Mouse (Mus musculus): ENCODE data around the gene Cacul1.

Cacul1 gene

DNA sequence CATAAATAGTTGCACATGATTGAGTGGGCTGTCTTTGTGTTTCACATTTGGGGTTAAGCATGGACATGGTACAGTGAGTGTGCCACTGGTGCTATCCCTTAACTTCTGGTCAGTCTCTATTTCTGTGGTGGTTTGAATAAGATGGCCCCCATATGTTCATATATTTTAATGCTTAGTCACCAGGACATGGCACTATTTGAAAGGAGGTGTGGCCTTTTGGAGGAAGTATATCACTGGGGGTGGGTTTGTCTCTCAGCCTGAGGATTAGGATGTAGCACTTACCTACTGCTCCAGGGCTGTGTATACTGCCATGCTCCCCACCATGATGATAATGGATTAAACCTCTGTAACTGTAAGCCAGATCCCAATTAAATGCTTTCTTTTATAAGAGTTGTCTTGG lies 95.6 kb downstream of the Cacul1 start:
- TF ChIP-seq NANOG (IDR thresholded peaks at IDR 0.05; ENCODE audit: borderline replicate concordance, low read length) = no peak
- TF ChIP-seq POU5F1 (IDR thresholded peaks at IDR 0.05; ENCODE audit: borderline replicate concordance, low read length) = no peak
- no peak for TF ChIP-seq CTCF (conservative IDR thresholded peaks at IDR 0.05; ENCODE audit: low read length)
- H3K27me3 ChIP-seq (ENCODE audit: insufficient read depth, low read length) = no peaks in the 10 kb centered on the region
- H3K4me1 ChIP-seq (replicated peaks; ENCODE audit: low read depth, low read length) = no peaks in the 10 kb centered on the region
- H3K9me3 ChIP-seq (ENCODE audit: low read length) = no peaks in the 10 kb centered on the region
- no peaks in the 10 kb centered on the region for H3K36me3 ChIP-seq (ENCODE audit: insufficient read depth, low read length)
- H3K4me3 ChIP-seq (replicated peaks; ENCODE audit: low read length) = no peak overlapping the region

DNA sequence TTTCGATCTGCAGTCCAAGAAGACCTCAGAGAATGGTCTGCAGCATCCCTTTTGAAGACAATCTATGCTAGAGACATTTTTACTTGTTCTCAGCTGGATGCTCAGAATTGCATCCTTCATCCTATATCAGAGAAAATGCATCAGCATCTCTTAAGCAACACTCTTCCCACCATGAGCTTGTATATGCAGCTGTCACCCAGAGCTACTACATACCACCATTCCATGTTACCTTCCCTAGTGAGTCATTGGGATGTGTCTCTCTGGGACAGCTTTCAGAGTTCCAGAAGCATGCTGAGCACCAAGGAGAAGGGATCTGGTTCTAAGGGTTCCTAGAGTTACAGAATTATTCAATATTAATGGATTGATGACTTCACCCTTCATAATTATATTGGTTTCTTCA lies 102.0 kb downstream of the Cacul1 start:
- TF ChIP-seq NANOG (IDR thresholded peaks at IDR 0.05; ENCODE audit: borderline replicate concordance, low read length) (no peak), POU5F1 (IDR thresholded peaks at IDR 0.05; ENCODE audit: borderline replicate concordance, low read length) (no peak), CTCF (conservative IDR thresholded peaks at IDR 0.05; ENCODE audit: low read length) (no peak)
- H3K36me3 ChIP-seq (ENCODE audit: insufficient read depth, low read length) = no peaks in the 10 kb centered on the region
- no peaks in the 10 kb centered on the region for H3K4me1 ChIP-seq (replicated peaks; ENCODE audit: low read depth, low read length)
- no peaks in the 10 kb centered on the region for H3K27me3 ChIP-seq (ENCODE audit: insufficient read depth, low read length)
- no peaks in the 10 kb centered on the region for H3K9me3 ChIP-seq (ENCODE audit: low read length)
- no peak overlapping the region for H3K4me3 ChIP-seq (replicated peaks; ENCODE audit: low read length)

DNA sequence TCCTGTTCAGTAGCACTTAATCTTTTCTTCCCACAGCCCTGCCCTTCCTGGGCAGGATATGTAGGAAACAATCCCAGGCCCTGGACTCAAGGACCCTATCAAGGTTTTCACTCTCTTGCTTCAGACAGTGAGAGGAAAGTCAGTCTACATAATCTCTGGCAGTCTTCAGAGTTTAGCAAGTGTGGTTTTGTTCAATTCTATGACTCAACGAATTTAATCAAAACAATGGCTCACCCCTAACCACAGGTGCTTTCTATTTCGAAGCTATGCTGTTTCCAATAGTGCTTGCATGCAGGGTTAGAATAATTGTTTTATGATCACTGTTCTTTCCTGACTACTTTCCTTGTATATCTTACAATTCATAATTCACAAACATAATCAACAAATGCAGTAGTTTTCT lies 103.0 kb downstream of the Cacul1 start:
- Histone ChIP-seq H3K4me1 (replicated peaks; ENCODE audit: low read depth, low read length) (no peaks in the 10 kb centered on the region), H3K27me3 (ENCODE audit: insufficient read depth, low read length) (no peaks in the 10 kb centered on the region), H3K4me3 (replicated peaks; ENCODE audit: low read length) (no peak overlapping the region), H3K9me3 (ENCODE audit: low read length) (peaks cover 6% of the 10 kb centered on the region), H3K36me3 (ENCODE audit: insufficient read depth, low read length) (no peaks in the 10 kb centered on the region)
- TF ChIP-seq CTCF (conservative IDR thresholded peaks at IDR 0.05; ENCODE audit: low read length) = no peak
- TF ChIP-seq POU5F1 (IDR thresholded peaks at IDR 0.05; ENCODE audit: borderline replicate concordance, low read length) = no peak
- no peak for TF ChIP-seq NANOG (IDR thresholded peaks at IDR 0.05; ENCODE audit: borderline replicate concordance, low read length)

All from E14TG2a.4 (cell line).